Mouse (Mus musculus) regulatory T cell (primary cell): Measurements from ENCODE around the gene Chrng.

Experiments
- in situ Hi-C: fragments of 300-600 bp; cut with MboI, MseI; formaldehyde crosslinking; loops from one replicate; pipeline ENCODE4 v1.15.1; 2025; ENCODE audit warnings: high pct_unique_total_duplicates

Chrng gene

DNA sequence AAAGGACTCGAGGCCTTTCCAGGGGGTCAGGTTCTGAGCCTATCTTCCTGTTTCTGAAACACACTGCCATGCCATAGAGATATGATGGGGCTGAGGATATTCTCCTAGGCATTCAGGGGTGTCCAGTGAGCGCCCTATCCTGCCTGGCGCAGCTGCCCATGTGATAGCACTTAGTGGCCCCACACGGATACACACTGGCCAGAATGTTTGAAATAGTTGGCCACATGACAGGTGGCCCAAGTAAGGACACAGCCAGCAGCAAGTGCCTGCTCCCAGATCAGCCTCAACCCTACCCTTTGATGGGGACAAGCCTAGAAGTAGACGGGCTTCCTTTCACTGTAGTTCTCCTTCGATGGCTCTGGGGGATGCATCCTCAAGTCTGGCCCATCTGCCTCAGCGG, at the start of gene Chrng:
TSS of gene Chrng (plus strand) at position 193 of the 400 bp plus-strand sequence.
- in situ Hi-C loops = no loop called here

DNA sequence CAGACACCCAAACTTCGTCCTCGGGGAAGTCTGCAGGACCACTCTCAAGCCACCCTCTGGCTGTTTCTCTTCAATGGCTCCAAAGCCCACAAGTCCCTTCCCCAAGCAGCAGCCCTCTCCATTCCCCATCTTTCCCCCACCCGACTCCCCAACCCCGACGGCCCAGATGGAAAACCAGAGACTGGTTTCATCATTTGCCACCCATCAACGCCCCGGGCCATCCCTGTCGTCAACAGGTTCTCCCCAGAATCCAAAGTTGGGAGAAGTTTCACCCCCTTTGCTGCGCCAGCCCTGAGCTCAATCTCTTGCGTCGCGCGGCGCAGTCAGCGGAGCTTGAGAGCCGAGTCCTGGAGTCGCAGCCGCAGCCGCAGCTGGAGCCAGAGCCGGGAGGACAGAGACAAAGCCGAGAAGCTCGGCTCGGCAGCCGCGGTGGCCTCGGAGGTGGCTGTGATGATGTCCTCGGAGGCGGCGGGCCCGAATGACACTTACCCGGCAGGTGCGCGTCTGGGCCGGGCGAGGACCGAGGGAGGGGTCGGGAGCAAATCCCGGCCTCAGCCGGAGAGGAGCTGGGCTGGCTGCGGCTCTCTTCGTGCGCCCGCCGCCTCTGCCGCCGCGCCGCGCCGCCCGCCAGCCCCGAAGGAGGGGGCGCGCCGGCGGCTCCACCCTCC, 48.8 kb upstream of the Chrng start:
- in situ Hi-C loops = no loop called here

DNA sequence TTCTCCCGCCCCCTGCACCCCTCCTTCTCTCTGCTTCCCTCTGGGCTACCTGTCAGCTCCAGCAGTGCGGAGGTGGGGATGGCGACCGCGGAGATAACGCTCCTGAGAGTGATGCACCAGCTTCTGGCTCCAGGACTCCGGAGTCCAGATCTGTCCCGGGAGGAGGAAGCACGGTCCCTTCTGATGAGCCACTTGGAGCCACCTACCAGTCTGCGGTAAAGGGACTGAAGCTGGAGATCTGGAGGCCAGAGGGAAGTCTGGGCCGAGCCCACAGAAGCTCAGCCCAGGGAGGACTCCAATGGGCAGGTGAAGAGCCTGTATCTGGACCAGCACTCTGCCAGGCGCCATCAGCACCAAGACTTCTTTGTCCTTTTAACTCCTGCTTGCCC, 48.3 kb upstream of the Chrng start, which contains the start of gene Ecel1:
TSS of gene Ecel1 (minus strand) at position 323 of the 389 bp plus-strand sequence.
- in situ Hi-C loops = no loop called here

DNA sequence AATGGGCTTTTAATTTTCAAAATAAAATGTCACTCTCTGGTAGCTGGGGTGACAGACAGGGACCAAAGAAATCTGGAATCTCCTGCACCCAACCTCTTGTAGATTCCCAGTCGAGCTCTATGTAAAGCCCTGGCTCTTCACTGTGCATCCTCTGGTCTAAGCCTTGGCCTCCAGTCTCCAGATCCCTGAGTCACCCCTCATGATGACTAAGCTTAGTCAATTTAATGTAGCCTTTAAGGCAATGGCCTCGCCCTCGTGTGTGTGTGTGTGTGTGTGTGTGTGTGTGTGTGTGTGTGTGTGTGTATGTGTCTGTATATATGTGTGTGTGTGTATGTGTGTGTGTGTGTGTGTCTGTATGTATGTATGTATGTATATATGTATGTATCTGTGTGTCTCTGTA, 45.1 kb upstream of the Chrng start:
- in situ Hi-C loops = no loop called here

DNA sequence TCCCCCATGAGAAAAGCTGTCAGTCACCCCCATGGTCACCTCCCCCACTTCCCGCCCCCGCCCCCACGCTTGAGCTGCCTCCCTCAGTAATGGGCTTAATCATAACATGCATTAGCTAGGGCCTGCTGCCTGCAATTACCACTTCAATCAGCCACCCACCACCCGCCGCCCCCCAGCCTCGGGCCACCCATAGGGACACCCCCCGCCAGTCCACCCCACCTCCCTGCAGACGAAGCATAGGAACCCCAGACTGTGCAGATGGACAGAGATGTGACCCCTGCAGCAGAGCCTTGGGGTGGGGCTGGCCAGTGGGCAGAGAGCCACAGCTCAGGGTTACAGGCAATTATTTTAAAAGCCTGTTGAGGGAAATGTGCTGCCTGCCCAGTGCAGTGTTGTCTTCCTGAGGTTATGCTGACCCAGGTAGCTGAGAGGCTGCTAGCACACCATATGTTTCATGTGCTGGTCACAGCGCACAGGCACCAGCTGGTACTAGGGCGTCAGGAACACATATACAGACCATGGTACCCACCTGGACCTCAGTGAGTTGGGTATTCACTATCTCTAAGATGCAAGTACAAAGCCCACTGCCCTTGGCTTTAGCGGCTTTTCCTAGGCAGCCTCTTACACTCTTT, 40.2 kb upstream of the Chrng start:
- in situ Hi-C loops = loop anchor here (5.0 kb wide), 1 partner anchor 52 kb away; no protein-coding TSS in a partner anchor

DNA sequence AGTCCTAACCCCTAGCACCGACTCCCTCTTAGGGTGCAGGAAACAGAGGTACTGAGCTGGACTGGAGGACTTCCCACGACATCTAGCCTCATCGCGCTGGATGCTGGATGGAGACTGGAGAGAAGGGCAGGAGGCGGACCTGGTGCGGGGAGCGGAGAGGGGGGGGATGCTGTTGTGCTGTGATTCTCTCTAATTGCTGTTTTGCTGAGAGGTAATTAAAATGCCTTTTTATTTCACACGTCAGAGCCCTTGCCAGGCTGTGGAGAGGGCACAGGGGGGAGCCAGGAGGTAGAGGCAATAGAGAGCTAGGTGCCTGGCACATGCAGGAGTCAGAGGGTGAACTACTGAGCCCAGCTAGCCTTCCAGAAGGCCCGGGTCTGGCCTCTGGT, 39.7 kb upstream of the Chrng start:
- in situ Hi-C loops = loop anchor here (5.0 kb wide), 1 partner anchor 52 kb away; no protein-coding TSS in a partner anchor

DNA sequence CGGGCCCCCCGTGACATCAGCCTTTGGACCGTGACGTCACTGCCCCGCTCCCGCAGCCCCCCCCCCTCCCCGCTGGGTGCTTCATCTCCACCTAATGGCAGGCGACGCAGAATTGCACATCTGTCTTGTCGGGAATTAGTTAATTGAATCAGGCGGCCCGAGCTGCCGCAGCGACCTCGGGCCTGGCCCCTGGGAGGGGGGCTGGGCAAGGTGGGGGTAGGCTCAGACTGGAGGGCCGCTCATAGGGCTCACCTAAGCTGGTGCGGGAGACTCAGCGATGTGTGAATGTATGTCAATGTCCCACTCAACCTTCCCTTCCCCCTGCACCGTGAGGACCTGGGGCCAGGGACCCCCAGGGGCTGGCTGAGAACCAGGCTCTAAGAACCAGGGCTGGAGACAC, 34.0 kb upstream of the Chrng start:
- in situ Hi-C loops = no loop called here

DNA sequence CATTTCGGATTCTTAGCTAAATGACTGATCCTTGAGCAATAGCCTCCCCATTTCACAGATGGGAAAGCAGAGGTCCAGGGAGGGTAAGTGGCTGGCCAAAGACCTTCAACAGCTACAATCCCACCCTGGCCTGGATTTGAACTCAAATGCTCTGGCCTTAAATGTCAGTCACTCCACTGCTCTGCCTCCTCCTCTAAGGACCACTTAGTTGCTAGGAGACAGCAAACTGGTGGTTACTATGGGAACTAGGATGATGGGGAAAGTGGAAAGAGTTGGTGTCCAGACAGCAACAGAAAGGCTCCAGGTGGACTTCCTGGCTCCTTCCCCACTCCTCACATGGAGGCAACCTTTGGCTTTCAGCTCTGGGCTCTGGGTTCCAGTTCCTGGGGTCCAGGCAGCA, 33.1 kb upstream of the Chrng start:
- in situ Hi-C loops = no loop called here

DNA sequence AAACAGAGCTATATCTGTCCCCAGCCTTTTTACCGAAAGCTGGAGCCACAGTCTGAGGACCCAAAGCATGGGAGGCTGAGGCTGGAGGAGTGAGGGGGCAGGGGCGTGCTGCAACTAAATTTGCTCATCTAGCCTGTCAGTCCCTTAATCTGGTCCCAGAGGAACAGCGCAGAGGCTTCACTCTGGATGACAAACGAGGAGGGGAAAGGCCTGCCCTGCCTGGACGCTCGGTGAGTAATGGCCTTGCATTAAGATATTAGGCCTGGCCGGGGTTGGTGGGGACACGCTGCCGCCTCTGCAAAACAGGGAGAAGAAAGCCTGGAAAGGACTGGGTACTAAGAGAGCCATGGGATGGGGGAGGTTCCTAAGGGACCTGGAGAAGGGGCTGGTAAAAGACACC, 32.1 kb upstream of the Chrng start:
- in situ Hi-C loops = no loop called here

DNA sequence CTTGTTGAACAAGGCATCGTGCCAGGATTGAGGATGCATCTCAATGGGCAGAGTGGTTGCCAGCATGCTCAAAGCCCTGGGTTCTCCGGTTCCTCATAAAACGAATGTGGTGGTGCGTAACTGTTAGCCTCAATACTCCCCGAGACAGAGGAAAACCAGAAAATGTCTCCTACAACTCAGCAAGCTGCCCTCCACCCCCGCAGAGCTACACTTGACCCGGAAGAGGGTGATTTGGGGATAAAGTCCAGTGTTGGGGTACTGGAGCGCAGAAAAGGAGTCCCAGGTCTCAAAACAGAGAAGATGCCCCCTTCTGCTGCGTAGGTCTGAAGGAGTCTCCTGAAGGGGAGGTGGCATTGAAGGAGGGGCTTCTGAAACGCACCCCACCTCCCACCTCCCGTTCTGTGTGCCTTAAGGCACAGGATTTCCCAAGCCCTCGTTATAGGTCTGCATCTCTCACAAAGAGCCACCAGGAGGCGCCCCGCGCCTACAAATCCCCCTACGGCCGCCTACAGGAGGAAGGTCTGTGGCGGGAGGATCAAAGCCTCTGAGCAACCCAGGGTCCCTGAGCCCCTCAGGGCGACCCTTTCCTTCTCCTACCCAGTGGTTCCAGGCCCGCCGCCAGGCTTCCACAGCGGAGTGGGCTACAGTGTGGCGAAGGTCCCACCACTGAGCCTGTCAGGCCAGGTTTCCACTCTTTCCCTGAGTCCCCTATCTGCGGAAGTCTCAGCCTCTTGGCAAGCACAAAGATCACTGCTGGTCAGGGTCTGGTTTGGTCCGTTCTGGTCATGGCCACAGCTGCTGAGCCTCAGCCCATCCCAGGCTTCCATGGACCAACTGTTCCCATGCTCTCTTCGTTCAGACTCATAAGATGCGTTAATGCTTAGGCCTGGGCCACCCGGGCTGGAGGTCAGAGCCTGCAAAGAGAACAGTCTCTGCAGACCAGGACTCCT, 30.2 kb upstream of the Chrng start:
- in situ Hi-C loops = no loop called here

DNA sequence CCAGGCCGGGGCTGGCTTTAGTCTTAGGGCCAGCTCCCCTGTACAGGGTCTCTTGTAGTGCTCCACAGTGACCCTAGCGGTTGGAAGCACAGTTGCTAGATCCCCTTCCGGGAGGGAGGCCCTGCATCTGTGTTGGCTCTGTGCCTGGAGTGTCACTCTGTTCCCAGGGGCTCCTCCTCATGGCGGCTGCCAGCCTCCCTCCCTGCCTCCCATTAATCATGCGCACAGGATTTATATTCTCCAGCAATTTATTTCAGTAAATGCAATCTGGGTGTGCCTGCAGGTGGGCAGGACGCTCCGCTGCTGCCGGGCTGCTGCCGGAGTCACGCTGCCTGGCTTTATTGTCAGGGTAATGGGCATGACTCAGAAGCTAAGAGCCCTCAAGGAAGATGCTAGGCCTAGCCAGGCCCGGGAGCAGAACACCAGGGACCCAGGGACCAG, 28.6 kb upstream of the Chrng start:
- in situ Hi-C loops = no loop called here

DNA sequence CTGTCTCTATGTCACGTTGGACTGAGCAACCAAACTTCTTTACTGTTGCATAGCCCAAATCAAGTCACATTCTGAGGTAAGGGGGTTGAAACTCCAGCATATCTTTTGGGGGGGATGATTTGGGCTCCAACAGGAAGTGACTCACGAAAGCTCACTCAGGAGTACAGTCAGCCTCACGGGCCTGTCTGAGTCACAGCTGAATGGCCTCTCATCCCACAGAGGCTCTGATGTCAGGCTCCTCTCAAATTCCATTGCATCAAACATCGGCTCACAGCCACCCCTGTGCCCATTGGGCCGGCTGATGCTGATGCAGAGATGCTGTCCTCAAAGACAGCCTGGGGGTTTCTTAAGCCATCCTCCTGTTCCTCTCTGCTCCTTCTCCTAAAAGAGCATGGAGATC, 23.6 kb upstream of the Chrng start:
- in situ Hi-C loops = no loop called here

DNA sequence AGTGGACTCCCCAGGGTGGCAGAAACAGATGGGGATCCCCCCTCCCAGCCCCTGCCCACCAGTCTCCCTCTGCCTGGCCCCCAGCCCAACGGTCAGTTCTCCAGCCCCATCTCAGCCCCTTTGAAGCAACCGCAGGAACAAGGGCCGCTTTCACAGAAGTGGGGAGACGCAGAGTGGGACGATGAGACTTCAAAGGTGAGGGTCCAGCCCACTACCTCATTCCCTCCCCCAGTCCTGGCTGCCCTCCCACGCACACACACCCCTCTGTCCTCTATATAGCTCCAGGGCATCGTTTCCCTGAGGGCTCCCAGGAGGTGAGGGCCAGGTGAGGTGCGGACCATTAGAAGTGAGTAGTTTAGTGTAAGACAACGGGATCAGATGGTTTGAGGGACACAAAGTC, 21.4 kb upstream of the Chrng start, which contains the start of gene Prss56:
TSS of gene Prss56 (plus strand) at position 301 of the 400 bp plus-strand sequence.
- in situ Hi-C loops = no loop called here

DNA sequence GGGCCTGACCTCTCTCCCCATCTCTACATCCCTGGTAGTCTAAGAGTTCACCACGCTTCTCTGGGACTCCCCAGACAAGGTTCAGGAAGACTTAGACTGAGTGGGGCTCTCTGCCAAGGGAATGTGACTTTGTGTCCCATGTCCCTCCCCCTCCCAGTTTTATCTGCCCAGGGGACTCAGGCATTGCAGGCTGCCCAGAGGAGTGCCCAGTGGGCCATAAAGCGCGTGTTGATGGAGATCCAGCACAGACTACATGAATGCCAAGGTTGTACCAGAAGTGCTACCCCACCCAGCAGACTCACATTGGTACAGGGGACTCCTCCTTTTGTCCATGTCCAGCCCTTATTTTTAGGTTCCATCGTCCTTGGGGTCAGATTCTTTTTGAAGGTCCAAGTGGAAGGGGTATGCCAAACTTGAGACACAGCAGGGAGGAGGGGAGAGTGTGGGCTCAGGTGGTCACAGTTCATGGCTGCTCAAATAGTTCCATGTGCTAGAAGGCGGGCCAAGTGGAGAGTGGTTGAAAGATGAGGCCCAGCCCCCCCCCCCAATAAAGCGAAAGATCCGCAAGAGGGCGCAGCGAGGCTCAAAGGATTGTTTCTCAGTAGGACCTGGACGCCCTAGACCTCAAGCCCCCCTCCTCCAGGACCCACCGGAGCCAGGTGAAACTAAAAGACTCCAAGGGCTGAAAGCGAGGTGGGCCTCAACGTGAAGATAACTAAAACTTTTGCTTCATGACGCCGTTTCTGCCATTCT, 20.3 kb upstream of the Chrng start:
- in situ Hi-C loops = no loop called here

DNA sequence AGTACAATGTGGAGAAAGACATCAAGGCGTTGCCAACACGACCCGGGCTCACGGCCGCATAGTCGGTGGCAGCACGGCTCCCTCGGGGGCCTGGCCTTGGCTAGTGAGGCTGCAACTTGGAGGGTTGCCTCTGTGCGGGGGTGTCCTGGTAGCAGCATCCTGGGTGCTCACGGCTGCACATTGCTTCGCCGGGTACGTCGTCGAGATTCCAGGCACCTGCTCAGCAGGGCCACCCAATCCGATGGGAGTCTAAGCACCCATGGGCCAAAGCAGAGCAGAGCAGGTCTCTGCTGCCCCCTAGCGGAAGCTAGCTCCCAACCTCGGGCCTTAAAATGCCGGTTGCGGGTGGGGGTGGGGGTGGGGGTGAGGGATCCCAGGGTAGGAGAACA, 19.7 kb upstream of the Chrng start:
- in situ Hi-C loops = loop anchor here (5.0 kb wide), 1 partner anchor 82 kb away; the partner anchor contains the start of gene Alpi

DNA sequence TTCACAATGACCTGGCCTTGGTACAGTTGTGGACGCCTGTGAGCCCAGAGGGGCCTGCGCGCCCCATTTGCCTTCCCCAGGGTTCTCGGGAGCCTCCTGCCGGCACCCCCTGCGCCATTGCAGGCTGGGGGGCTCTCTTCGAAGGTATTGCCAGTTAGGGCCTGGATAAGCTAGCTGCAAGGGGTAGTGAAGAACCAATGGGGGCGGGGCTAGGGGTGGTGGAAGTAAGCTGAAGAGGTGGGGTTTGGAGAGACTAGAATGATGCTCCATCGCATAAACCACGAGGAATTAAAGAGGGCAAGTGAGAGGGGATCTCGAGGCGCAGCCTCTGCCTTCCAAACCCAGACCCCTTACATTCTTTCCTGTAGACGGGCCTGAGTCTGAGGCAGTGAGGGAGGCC, 18.9 kb upstream of the Chrng start:
- in situ Hi-C loops = loop anchor here (5.0 kb wide), 1 partner anchor 83 kb away; the partner anchor contains the start of gene Alpi

DNA sequence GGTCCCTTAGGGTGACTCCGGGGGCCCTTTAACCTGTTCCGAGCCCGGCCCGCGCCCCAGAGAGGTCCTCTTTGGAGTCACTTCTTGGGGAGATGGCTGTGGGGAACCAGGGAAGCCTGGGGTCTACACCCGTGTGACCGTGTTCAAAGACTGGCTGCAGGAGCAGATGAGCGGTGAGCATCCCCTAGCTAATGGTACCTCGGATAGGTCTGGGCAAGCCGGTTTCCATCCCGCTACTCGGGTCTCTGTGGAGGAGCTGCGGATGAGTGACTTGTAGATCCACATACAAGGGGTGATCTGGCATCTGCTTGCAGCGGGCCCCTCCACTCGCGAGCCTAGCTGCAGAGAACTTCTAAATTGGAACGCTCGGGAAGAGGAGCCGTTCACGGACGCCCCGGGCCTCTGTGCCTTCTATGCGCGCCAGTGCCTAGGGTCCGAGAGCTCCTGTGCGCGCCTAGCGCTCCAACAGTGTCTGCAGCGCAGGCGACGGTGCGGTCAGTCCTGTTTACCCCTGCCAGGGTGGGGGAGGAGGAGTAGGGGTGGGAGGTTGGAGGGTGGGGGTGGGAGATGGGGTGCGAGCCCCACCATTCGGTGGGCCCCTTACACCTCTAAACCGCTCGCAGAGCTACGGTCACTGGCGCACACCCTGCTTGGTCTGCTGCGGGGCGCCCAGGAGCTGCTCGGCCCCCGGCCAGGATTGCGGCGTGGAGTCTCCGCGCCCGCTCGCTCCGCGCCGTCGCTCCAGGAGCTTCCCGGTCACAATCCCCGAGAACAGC, 18.0 kb upstream of the Chrng start:
- in situ Hi-C loops = loop anchor here (5.0 kb wide), 1 partner anchor 84 kb away; the partner anchor contains the start of gene Alpi

DNA sequence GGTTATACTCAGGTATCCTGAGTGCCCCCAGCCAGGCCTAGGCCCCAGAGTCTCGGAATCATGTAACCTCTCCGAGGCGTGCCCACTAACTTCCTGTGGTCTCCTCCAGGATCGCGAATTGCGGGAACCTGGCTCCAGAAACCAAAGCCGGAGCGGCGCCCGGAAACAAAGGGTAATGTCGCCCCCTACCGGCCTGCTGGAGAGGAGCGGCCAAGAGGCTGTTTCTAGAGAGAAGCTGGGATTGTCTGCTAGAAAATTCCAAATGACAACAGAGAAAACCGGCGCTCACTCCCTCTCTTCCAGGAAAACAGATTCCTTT, 17.5 kb upstream of the Chrng start:
- in situ Hi-C loops = loop anchor here (5.0 kb wide), 1 partner anchor 85 kb away; the partner anchor contains the start of gene Alpi

DNA sequence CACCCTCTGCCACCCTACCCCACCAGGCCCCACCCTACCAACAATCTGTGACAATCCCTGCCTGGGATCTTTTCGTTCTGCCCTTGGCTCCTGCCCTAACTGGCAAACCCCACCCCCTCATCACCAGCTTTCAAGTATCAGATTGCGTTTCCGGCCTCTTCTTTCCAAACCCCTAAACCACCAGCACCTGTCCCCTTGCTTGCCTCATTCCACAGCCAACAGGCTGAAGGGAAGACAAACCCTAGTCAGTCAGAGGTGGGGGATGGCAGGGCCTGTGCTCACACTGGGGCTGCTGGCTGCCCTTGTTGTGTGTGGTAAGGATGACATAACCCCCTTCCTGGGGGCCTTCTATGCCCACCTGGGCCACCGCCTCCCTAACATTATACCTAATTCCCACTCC, 14.0 kb upstream of the Chrng start, which contains the start of gene Chrnd:
TSS of gene Chrnd (plus strand) at position 179 of the 400 bp plus-strand sequence.
- in situ Hi-C loops = no loop called here

DNA sequence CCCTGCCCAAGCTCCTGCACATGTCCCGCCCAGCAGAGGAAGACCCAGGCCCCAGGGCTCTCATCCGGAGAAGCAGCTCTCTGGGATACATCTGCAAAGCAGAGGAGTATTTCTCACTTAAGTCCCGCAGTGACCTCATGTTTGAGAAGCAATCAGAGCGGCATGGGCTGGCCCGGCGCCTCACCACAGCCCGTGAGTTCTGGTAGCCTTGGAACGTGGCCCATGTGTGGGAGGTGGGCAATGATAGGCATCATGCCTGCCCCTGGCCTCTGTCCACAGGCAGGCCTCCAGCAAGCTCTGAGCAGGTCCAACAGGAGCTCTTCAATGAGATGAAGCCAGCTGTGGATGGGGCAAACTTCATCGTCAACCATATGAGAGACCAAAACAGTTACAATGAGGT, 7.2 kb upstream of the Chrng start:
- in situ Hi-C loops = no loop called here
